Mouse (Mus musculus) thymus, postnatal 4 days (tissue): ENCODE measurements around the gene Wnt2.

Source experiments
- DNase-seq: peaks from one replicate; pipeline ENCODE4 v3.0.0; 2021

The Wnt2 gene

DNA sequence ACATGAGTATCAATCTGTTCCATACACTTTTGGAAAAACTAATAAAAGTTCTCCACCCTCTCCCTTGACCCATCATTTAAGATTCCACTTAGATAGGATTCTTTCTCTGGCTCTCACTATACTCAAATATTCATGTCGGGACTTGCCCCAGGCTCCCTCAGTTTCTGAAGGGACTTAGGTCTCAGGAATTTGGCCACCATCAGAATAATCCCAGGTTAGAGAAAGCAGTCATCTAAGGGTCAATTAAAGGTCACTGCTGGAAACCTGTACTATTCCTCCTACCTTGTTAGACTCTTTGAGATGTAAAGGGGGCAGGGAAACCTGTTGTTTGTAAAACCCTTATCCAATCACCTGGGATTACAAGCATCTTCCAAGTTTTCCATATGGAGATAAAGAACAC lies 53.2 kb downstream of the Wnt2 start:
- no peak for DNase-seq

DNA sequence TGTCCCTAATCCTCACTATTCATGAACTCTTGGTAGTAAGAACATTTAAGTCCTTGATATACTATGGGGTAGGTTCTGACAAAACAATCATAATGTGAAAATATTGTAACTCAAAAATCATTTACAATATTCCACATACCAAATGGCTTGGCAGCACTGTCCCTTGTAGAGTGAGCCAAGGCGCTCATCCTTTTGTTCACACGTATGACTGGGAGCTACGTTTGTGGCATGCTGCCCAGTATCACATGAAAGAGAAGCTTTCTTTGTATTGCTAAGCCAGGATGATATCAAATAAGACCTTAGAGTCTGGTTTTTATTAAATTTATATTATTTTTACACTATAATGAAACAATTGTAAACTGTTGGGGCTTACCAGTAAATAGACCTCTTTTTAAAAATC lies 56.0 kb downstream of the Wnt2 start:
- no peak for DNase-seq

DNA sequence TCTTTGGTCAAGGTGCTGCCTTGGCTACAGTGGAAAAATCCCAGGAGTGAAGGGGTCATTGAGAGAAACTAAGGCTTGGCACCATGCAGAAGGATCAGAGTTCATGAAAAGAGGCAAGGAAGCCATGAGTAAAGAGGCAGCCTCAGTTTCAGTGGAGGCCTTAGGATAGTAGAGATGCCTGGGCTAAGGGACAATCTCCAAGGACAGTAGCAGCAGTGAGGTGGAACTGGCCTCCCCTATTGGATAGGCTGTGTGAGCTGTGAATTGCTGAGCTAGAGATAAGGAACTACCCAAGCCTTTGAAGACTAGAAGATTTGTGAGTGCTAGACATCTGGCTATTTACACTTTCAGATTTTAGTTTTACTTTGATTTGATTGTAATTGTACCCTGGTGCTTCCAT lies 59.0 kb downstream of the Wnt2 start:
- no peak for DNase-seq

DNA sequence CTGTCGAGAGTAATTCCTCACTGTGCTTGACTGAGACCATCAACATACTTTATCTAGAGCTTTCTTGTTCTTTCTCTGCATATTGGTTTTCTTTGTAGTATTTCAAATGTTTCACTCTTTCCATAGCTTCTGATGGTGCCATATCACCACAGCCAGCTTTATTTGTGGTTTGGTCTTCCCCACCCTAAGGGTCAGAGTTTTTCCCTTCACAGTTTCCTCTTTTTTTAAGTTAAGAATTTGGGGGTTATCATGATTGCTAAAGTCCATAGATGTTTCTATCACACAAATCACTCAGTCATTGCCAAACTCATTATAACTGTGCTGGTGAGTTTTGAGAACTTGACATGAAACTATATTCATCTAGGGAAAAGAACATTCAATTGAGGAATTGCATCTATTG lies 60.6 kb downstream of the Wnt2 start:
- DNase-seq, result no peak

DNA sequence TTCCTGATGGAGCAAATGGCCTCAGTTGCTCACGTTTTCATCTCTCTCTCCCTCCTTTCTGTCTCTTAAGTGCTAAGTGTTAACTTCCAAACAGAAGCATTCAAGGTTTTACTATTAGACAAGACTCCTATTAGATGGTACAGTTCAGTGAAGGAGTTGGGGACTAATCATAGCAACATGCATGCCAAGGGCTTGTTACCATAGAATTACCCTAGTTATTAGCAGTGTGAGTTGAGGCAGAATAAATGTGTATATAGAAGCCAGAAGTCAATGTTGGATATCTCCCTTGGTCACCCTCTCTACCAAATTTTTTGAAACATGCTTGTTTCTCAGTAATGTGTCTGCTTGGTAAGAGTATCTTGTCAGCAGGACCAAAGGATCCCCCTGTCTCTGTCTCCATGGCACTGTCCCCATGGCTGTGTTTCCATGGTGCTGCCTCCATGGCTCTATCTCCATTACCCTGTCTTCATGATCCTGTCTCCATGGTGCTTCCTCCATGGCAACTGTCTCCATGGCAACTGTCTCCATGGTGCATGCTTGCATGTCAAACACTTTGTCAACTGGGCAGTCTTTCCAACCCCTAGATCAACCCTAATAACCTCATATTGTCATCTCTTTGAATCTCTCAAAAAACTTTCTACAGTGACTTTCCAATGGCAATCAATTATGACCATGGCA lies 61.8 kb downstream of the Wnt2 start:
- DNase-seq, result no peak

DNA sequence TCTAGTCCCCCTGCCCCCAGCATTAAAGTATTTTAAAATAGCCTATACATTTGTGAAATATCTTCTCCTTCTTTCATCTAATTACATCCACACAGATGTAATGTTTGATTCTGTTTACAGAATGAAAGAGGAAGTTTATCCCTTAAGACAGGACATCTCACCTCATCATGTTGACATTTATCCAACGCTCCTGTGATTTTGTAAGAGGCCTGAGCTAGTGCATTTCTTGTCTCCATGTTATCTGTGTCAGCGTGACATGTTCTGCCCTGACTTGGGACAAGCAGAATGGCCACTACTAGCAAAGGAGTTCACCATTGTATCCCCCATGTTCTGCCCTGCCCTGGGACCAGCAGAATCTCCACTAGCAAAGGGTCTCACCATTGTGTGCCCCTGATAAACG lies 66.9 kb downstream of the Wnt2 start:
- DNase-seq, result no peak

DNA sequence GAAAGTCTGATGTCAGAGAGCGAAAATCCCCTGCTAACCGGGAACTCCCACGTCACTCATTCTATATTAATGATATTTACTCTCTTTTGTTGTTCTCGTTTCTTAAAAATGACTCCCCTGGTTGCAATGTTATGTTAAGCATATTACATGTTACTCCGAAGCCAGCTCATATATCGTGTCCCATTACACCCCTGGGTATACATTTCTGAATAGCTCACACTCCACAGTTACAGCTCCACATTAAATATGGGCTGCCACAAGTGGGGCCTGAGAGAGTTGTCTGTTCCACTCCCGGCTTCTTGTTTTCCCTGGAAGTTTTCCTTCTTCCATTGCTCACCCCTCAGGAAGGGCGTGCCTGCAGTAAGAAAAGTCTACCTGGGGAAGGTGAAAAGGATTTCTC lies 78.6 kb downstream of the Wnt2 start:
- DNase-seq, result no peak

DNA sequence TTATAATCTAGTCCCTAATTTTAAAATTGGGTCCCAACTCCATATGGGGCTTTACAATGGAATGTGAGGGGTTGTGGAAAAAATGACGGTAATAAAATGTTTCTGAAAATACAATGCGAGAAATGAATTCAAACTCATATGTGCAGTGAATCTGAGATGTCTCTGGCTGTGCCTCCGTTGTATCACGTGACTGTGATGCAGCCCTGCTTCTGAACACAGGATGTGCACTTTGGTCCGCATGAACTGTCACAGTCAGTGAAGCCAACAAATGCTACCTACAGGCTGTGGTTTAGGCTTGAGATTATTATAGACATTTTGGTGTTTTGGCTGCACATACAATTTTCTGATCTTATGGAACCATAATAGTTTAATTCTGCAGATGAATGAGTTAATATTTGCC lies 81.3 kb downstream of the Wnt2 start:
- DNase-seq, result no peak

DNA sequence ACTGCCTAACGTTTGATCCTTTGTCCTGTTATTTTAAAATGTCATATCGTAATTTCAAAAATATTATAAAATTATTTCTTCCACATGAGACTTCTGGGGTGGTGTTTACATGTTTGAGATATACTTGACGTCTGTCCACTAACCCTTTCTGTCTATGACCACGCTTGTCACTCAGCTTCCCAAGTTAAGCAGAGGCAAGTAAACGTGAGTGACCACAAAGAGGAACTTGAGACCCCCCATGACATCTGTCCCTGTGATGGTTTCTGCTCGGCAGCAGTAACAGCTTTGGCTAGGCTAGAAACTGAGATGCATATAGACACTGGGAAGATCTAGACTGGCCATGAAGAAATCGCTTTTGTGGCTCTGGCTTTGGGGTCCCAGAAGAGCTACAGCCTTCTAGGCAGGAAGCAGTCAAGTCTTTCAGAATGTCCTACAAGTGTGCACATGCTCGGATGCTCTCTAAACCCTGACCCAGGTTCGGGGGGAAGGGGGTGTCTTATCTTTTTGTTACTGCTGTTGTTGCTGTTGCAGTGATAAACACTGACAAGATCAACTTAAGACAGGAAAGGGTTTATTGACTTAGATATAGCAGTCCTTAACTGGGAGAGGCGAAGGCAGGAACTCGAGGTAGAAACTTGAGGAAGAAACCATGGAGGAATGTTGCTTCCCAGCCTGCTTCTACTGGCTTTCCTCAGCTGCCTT lies 83.1 kb downstream of the Wnt2 start:
- no peak for DNase-seq

DNA sequence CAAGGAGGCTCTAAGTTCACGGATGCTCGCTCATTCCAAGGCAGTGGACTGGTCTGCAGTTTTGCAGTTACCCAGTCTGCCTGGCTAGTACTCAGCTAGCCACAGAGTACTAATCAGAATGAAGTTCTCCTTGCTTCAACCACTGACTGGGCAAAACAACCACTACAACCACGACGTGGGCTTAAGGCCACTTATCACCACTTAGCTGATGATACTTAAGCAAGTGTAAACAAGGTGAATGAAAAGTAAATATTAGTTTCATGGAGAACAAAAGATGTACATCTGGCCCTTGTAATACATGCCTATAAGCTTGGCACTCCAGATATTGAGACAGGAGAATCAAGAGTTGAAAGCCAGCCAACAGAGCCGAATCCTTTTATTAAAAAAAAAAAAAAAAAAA lies 83.9 kb downstream of the Wnt2 start:
- DNase-seq, result no peak

DNA sequence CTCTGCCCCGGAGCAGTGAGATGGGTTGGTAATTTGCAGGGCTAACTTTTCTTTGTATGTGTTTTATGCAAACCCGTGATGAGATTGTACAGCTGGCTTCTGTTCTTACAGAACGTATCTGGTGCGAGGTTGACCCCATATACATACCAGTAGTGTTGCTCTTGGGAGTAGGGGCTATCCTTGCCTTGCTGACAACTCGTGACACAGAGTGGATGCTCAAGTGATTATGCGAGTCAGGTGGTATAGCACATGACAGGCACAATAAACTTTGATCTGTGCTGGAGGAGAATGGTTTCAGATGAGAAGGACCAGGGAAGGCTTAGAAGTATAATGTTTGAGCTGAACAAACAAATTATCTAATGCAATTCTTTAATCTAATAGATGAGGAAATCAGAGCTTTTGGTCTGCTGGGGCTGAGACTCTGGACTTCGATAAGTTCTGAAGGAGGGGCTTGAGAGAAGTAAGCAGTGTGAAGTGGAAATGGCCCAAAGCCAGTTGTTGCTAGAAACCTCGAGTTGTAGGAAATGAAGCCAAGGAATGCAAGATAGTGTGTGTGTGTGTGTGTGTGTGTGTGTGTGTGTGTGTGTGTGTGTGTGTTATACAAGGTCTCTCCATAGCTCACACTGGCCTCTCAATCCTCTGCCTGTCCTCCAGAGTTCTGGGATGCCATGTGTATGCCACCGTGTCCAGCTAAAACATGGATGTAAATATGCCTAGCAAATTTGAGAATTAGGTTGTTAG lies 86.3 kb downstream of the Wnt2 start:
- no peak for DNase-seq

DNA sequence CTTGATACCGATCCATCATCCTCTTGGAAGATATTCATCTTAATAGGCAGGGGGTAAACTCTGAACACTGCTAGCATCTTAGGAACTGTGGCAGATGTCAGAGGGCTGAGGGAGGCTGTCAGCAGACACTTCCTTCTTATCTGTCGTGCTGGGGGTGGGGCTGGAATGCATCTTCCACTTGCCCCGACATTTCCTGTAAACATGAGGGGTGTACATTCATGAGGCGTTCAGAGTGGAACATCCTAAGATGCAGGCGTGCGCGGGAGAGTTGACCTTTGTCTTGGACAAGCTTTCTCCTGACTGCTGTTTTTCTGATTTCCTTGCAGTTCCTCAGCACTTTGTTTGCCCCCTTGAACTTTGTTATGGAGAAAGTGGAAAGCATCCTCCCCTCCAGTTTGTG lies 88.0 kb downstream of the Wnt2 start:
- no peak for DNase-seq

DNA sequence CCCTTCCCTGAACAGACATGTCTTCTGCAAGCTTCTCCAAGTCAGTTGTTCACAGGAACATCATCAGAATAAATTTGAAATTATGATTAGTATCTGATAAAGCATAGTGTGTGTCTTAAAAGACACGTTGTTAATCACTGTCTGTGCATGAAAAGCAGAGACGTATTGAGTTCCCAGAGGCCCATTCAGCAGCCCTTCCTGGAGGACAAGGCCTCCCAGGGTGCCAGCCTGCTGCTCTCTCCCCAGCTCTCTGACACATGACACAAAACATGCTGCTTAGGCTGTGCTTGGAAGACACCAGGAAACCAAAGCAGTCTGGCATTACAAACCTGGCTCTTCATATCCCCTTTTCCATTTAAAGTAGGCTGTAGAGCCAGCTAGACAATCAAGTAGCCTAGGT lies 88.5 kb downstream of the Wnt2 start:
- no peak for DNase-seq
